Mouse (Mus musculus): ENCODE results near the gene Cep19.

DNA sequence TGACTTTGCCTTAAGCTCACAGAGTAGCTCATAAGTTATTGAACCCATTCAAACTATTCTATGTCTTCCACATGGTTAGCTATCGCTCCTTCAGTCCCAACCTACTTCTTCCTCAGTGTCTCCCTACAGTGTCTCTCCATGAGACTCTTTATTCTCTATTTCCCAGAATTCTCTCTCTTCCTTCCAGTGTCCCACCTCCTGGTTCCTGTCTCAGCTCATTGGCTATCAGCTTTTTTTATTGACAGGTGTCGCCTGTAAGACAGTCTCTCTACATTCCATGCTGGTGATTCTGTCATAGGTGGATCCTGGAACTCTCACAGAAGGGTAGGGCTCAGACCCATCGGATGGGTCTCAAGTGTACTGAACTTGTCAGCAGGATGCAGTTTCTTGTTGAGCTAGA, 25.8 kb downstream of the Cep19 start:
- TF ChIP-seq CTCF (IDR thresholded peaks at IDR 0.05) (no peak), EP300 (IDR thresholded peaks at IDR 0.05) (no peak)
